Mouse (Mus musculus) midbrain, embryonic 10.5 days (tissue): ENCODE data around the gene Tuba3a. TPM values are rescaled to one million over a fixed set of nuclear protein-coding genes. Genes with fewer than 3 reads are reported as not detected.
"Not testable (repeated sequence)": the region's sequence is repeated elsewhere in the genome, so short reads cannot be mapped to it uniquely, and the experiment has no call there.

Experiments used
- DNase-seq: peaks from one replicate; pipeline ENCODE4 v3.0.0-alpha.2; 2017; ENCODE audit warnings: low spot score
- H3K27ac ChIP-seq: fragments of 300-500 bp; sonication (generic); replicated peaks from 2 replicates; pipeline ENCODE4 v1.5.1; 2016; ENCODE audit warnings: mild to moderate bottlenecking
- H3K27me3 ChIP-seq: fragments of 300-500 bp; sonication (generic); 2 replicates; pipeline ENCODE4 v1.6.1; 2016; ENCODE audit warnings: low read depth, mild to moderate bottlenecking; ENCODE audit not compliant: poor library complexity, severe bottlenecking
- H3K36me3 ChIP-seq: fragments of 300-500 bp; sonication (generic); 2 replicates; pipeline ENCODE4 v1.6.1; 2016; ENCODE audit warnings: mild to moderate bottlenecking, moderate library complexity
- H3K4me1 ChIP-seq: fragments of 300-500 bp; sonication (generic); 2 replicates; pipeline ENCODE4 v1.6.1; 2016
- H3K4me3 ChIP-seq: fragments of 300-500 bp; sonication (generic); 2 replicates; pipeline ENCODE4 v1.5.1; 2016; ENCODE audit warnings: mild to moderate bottlenecking, moderate library complexity
- H3K9me3 ChIP-seq: fragments of 300-500 bp; sonication (generic); replicated peaks from 2 replicates; pipeline ENCODE4 v1.6.1; 2016; ENCODE audit warnings: mild to moderate bottlenecking
- WGBS: fragments of 180-500 bp; shearing (Covaris S2); methylation state at CpG from one replicate; pipeline ENCODE4 v1.1.7; 2016; 5-methylcytosine and 5-hydroxymethylcytosine counted together
- polyA plus RNA-seq: library from polyadenylated mRNA; unstranded; fragments of >200 nt; fragmentation: Nextera tagmentation; extraction: Ambion mirVana; gene quantifications from 2 replicates; pipeline ENCODE4 v1.2.1, GENCODE M21; 2016

Gene Tuba3a
- polyA plus RNA-seq, 1 experiment from 2014 or later: not detected

GRCm38 (mm10) chr6:125318981-125319918, 33.4 kb upstream of the Tuba3a start:
- peaks cover 25% of the 10 kb centered on the region for H3K4me1 ChIP-seq
- WGBS: 72% methylated on average over 15 of the region's 15 CpGs
- no peak for DNase-seq
- no peaks in the 10 kb centered on the region for H3K36me3 ChIP-seq
- H3K9me3 ChIP-seq: no peaks in the 10 kb centered on the region
- no peak overlapping the region for H3K27ac ChIP-seq
- H3K27me3 ChIP-seq: peaks cover 74% of the 10 kb centered on the region
- H3K4me3 ChIP-seq: no peak overlapping the region

GRCm38 (mm10) chr6:125317077-125317476, 31.2 kb upstream of the Tuba3a start:
- H3K9me3 ChIP-seq: no peaks in the 10 kb centered on the region
- no peak for DNase-seq
- 84% methylated on average over 7 of the region's 7 CpGs for WGBS
- H3K27ac ChIP-seq: no peak overlapping the region
- H3K4me1 ChIP-seq: peaks cover 38% of the 10 kb centered on the region
- peaks cover 71% of the 10 kb centered on the region for H3K27me3 ChIP-seq
- no peaks in the 10 kb centered on the region for H3K36me3 ChIP-seq
- H3K4me3 ChIP-seq: no peak overlapping the region

GRCm38 (mm10) chr6:125314746-125315145, 28.9 kb upstream of the Tuba3a start:
- H3K4me1 ChIP-seq: peaks cover 29% of the 10 kb centered on the region

GRCm38 (mm10) chr6:125314231-125314563, 28.4 kb upstream of the Tuba3a start:
- H3K27ac ChIP-seq: peak overlapping the region; percentile 93
- peaks cover 48% of the 10 kb centered on the region for H3K27me3 ChIP-seq

More at GRCm38 (mm10) chr6:125314746-125315145, 28.9 kb upstream of the Tuba3a start:
- Histone ChIP-seq H3K36me3 (no peaks in the 10 kb centered on the region), H3K9me3 (no peaks in the 10 kb centered on the region), H3K4me3 (no peak overlapping the region), H3K27me3 (peaks cover 53% of the 10 kb centered on the region), H3K27ac (no peak overlapping the region)
- DNase-seq: no peak
- WGBS: 87% methylated on average over 6 of the region's 6 CpGs

GRCm38 (mm10) chr6:125313546-125314230, 27.8 kb upstream of the Tuba3a start, which contains the start of gene Ltbr:
TSS of gene Ltbr (minus strand) at chr6:125313885.
- peaks cover 43% of the 10 kb centered on the region for H3K27me3 ChIP-seq
- 2% methylated on average over 46 of the region's 46 CpGs for WGBS
- H3K4me1 ChIP-seq: peaks cover 40% of the 10 kb centered on the region
- peak within 1 kb of the TSS; percentile 93 for H3K27ac ChIP-seq
- peak; percentile 80 for DNase-seq
- peak within 1 kb of the TSS; percentile 59 for H3K4me3 ChIP-seq
- H3K36me3 ChIP-seq: no peaks in the 10 kb centered on the region
- H3K9me3 ChIP-seq: no peaks in the 10 kb centered on the region

More at GRCm38 (mm10) chr6:125314231-125314563, 28.4 kb upstream of the Tuba3a start:
- Histone ChIP-seq H3K4me3 (peak overlapping the region; percentile 59), H3K9me3 (no peaks in the 10 kb centered on the region), H3K36me3 (no peaks in the 10 kb centered on the region), H3K4me1 (peaks cover 35% of the 10 kb centered on the region)
- WGBS: 52% methylated on average over 7 of the region's 7 CpGs
- no peak for DNase-seq

- 69% methylated on average over 22 of the region's 22 CpGs for WGBS
- peak; percentile 29 for DNase-seq
- Histone ChIP-seq H3K27ac (peak overlapping the region; percentile 93), H3K4me3 (peak overlapping the region; percentile 59), H3K27me3 (peaks cover 39% of the 10 kb centered on the region), H3K4me1 (peaks cover 41% of the 10 kb centered on the region), H3K36me3 (0 out of 2 replicates have a peak, but pooled peaks cover 2% of the 10 kb centered on the region), H3K9me3 (no peaks in the 10 kb centered on the region)
These were observed 26.9 kb upstream of the Tuba3a start for GRCm38 (mm10) chr6:125312581-125313355.

- Histone ChIP-seq H3K27ac (no peak overlapping the region), H3K36me3 (peaks cover 6% of the 10 kb centered on the region), H3K4me3 (peak overlapping the region; percentile 59; the same call in 1 of the 2 replicates), H3K9me3 (no peaks in the 10 kb centered on the region), H3K4me1 (peaks cover 41% of the 10 kb centered on the region), H3K27me3 (peaks cover 39% of the 10 kb centered on the region)
- WGBS: 89% methylated on average over 9 of the region's 9 CpGs
- DNase-seq: no peak
These were observed 26.3 kb upstream of the Tuba3a start for GRCm38 (mm10) chr6:125312171-125312570.

GRCm38 (mm10) chr6:125309406-125309805, 23.6 kb upstream of the Tuba3a start:
- H3K27ac ChIP-seq: peak overlapping the region; percentile 59
- 28% methylated on average over 5 of the region's 5 CpGs for WGBS

GRCm38 (mm10) chr6:125308921-125309320, 23.1 kb upstream of the Tuba3a start:
- 13% methylated on average over 13 of the region's 13 CpGs for WGBS
- Histone ChIP-seq H3K4me3 (peak overlapping the region; percentile 26; the same call in 1 of the 2 replicates), H3K27me3 (peaks cover 21% of the 10 kb centered on the region), H3K36me3 (peaks cover 12% of the 10 kb centered on the region), H3K4me1 (peaks cover 33% of the 10 kb centered on the region), H3K27ac (peak overlapping the region; percentile 34; the same call in 1 of the 2 replicates), H3K9me3 (no peaks in the 10 kb centered on the region; the same call in 1 of the 2 replicates)
- DNase-seq: peak; percentile 45

More at GRCm38 (mm10) chr6:125309406-125309805, 23.6 kb upstream of the Tuba3a start:
- Histone ChIP-seq H3K9me3 (no peaks in the 10 kb centered on the region; the same call in 1 of the 2 replicates), H3K27me3 (peaks cover 26% of the 10 kb centered on the region), H3K36me3 (peaks cover 12% of the 10 kb centered on the region), H3K4me3 (0 out of 2 replicates have a peak overlapping the region, but pooled peaks have one; percentile 26), H3K4me1 (peaks cover 38% of the 10 kb centered on the region)
- no peak for DNase-seq

GRCm38 (mm10) chr6:125307091-125307490, 21.2 kb upstream of the Tuba3a start:
- no peak overlapping the region for H3K27ac ChIP-seq
- H3K36me3 ChIP-seq: peaks cover 12% of the 10 kb centered on the region
- H3K9me3 ChIP-seq: no peaks in the 10 kb centered on the region; the same call in 1 of the 2 replicates
- H3K4me1 ChIP-seq: peaks cover 14% of the 10 kb centered on the region
- H3K27me3 ChIP-seq: 0 out of 2 replicates have a peak, but pooled peaks cover 6% of the 10 kb centered on the region
- WGBS: 91% methylated on average over 5 of the region's 5 CpGs
- DNase-seq: no peak
- no peak overlapping the region for H3K4me3 ChIP-seq

GRCm38 (mm10) chr6:125305465-125305864, 19.6 kb upstream of the Tuba3a start:
- H3K9me3 ChIP-seq: no peaks in the 10 kb centered on the region; the same call in 1 of the 2 replicates
- H3K4me1 ChIP-seq: peaks cover 13% of the 10 kb centered on the region
- no peak overlapping the region for H3K27ac ChIP-seq
- no peak for DNase-seq
- no peak overlapping the region for H3K4me3 ChIP-seq
- WGBS: 92% methylated on average over 6 of the region's 6 CpGs
- no peaks in the 10 kb centered on the region for H3K27me3 ChIP-seq
- peaks cover 12% of the 10 kb centered on the region for H3K36me3 ChIP-seq

GRCm38 (mm10) chr6:125304408-125304807, 18.6 kb upstream of the Tuba3a start:
- not testable (repeated sequence) for H3K4me3 ChIP-seq, DNase-seq, H3K9me3 ChIP-seq, H3K27ac ChIP-seq, H3K4me1 ChIP-seq, H3K27me3 ChIP-seq
- peaks cover 12% of the 10 kb centered on the region for H3K36me3 ChIP-seq
- 91% methylated on average over 7 of the region's 7 CpGs for WGBS
